Mouse (Mus musculus) midbrain, embryonic 15.5 days (tissue): ENCODE results near the gene Wipf1. TPM values are rescaled to one million over a fixed set of nuclear protein-coding genes. Genes with fewer than 3 reads are reported as not detected.

Experiments used
- ATAC-seq: fragments of 200-750 bp; cut with Nextera tagmentation; replicated peaks from 2 replicates; pipeline ENCODE4 v1.8.0; 2017; ENCODE audit warnings: moderate TSS enrichment
- H3K27ac ChIP-seq: fragments of 300-500 bp; sonication (generic); 2 replicates; pipeline ENCODE4 v1.5.1; 2015; ENCODE audit warnings: mild to moderate bottlenecking, inconsistent platforms
- H3K27me3 ChIP-seq: fragments of 300-500 bp; sonication (generic); replicated peaks from 2 replicates; pipeline ENCODE4 v1.6.1; 2015; ENCODE audit warnings: inconsistent platforms
- H3K36me3 ChIP-seq: fragments of 300-500 bp; sonication (generic); replicated peaks from 2 replicates; pipeline ENCODE4 v1.6.1; 2015; ENCODE audit warnings: inconsistent platforms
- H3K4me1 ChIP-seq: fragments of 300-500 bp; sonication (generic); 2 replicates; pipeline ENCODE4 v1.6.1; 2015; ENCODE audit warnings: inconsistent platforms
- H3K4me2 ChIP-seq: fragments of 300-500 bp; sonication (generic); 2 replicates; pipeline ENCODE4 v1.6.1; 2015; ENCODE audit warnings: inconsistent platforms, mild to moderate bottlenecking, moderate library complexity
- H3K4me3 ChIP-seq: fragments of 300-500 bp; sonication (generic); 2 replicates; pipeline ENCODE4 v1.5.1; 2015; ENCODE audit warnings: mild to moderate bottlenecking, inconsistent platforms
- H3K9ac ChIP-seq: fragments of 300-500 bp; sonication (generic); 2 replicates; pipeline ENCODE4 v1.6.1; 2015; ENCODE audit warnings: mild to moderate bottlenecking, inconsistent platforms
- H3K9me3 ChIP-seq: fragments of 300-500 bp; sonication (generic); 2 replicates; pipeline ENCODE4 v1.6.1; 2016; ENCODE audit warnings: inconsistent platforms
- WGBS: fragments of 180-500 bp; shearing (Covaris S2); methylation state at CpG from one replicate; pipeline ENCODE4 v1.1.7; 2015; ENCODE audit warnings: mixed read lengths; 5-methylcytosine and 5-hydroxymethylcytosine counted together
- polyA plus RNA-seq: library from polyadenylated mRNA; unstranded; fragments of >200 nt; fragmentation: Nextera tagmentation; extraction: Ambion mirVana; gene quantifications from 2 replicates; pipeline ENCODE4 v1.2.1, GENCODE M21; 2015

The Wipf1 gene
- polyA plus RNA-seq, 1 experiment from 2014 or later: 2.7 TPM

DNA sequence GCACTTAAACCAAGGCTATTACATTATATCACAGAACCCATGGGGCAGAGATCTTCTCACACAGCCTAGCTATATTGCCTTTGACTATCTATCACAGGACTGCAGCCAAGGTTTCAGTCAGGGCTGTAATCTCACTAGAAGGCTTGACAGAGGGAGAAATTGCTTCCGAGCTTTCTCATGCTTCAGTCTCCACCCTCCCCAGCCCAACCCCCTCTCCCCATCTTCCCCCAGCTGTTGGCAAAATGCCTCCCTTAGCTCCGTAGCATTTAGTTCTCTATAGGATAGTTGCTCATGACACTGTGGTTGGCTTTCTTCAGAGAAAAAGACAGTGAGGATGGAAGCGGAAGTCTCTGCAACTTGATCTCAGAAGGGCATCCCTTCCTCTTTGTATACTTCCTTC lies 54.0 kb downstream of the Wipf1 start:
- WGBS: 55% methylated on average over 3 of the region's 3 CpGs
- no peaks in the 10 kb centered on the region for H3K9me3 ChIP-seq
- no peak for ATAC-seq

DNA sequence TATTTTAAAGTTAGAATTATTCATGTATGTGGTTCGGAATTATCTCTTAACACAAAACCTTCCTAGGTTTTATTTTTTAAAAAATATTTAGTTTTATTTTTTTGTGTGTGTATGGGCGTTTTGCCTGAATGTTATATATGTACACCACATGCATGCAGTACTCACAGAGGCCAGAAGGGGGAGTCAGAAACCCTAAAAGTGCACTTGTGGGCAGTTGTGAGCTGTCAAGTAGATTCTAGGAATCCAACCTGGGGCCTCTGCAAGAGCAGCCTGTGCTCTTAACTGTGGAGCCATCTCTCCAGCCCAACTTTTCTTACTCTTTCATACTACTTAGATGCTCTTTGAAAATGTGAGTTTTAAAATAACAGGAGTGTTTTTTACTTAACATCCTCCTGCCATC lies 57.4 kb downstream of the Wipf1 start:
- Histone ChIP-seq H3K9ac (no peak overlapping the region), H3K4me3 (no peak overlapping the region), H3K9me3 (no peaks in the 10 kb centered on the region), H3K4me1 (no peaks in the 10 kb centered on the region), H3K27me3 (no peaks in the 10 kb centered on the region), H3K36me3 (no peaks in the 10 kb centered on the region), H3K27ac (no peak overlapping the region), H3K4me2 (no peak overlapping the region)
- ATAC-seq: no peak
- 94% methylated on average over 2 of the region's 2 CpGs for WGBS

More for the DNA sequence above, 54.0 kb downstream of the Wipf1 start:
- H3K4me2 ChIP-seq: no peak overlapping the region
- no peak overlapping the region for H3K9ac ChIP-seq
- H3K27me3 ChIP-seq: no peaks in the 10 kb centered on the region
- H3K36me3 ChIP-seq: no peaks in the 10 kb centered on the region
- H3K27ac ChIP-seq: no peak overlapping the region
- no peaks in the 10 kb centered on the region for H3K4me1 ChIP-seq
- no peak overlapping the region for H3K4me3 ChIP-seq

DNA sequence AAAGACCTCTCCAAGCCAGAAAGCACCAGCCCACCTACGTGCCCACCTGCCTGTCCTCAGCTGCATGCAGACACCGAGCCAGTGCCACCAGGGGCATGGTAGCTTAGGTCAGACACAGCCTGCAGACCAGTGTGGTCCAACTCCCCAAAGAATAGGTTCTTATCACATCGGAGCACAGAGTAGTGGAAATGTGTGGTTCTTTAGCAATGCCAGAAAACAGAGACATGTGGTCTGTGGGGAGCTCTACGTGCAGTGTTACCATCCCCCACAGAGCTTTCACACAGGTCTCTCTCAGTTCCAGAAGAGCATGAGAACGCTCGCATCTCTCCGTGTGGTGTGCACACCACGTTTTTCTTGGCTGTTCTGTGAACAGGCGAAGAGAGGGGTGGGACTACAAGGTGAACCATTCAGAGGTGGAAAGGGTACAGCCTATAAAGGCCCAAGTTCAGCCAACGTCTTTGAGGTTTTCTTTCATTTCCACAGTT lies 59.3 kb downstream of the Wipf1 start:
- Histone ChIP-seq H3K4me2 (no peak overlapping the region), H3K9me3 (no peaks in the 10 kb centered on the region), H3K27me3 (no peaks in the 10 kb centered on the region), H3K4me1 (no peaks in the 10 kb centered on the region), H3K4me3 (no peak overlapping the region), H3K27ac (no peak overlapping the region), H3K36me3 (no peaks in the 10 kb centered on the region), H3K9ac (no peak overlapping the region)
- ATAC-seq: no peak
- WGBS: 84% methylated on average over 10 of the region's 10 CpGs

DNA sequence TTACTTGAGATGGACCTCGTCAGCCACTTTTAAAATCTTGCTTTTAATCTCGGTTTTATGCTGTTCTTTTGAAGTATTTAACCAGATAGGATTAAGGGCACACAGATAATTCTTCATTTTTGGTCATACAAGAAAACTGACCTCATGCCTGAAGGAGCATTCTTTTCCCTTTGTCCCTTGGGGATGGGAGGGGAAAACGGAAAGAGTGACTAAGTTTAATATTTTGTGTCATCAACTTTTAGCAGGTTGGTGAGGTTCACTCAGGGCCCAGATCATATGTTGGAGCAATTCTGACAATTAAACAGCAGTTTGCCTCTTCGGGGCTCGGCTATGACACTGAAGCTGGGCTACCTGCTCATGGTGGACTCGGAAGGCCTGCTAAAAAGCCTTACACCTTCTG lies 60.0 kb downstream of the Wipf1 start:
- ATAC-seq: no peak

DNA sequence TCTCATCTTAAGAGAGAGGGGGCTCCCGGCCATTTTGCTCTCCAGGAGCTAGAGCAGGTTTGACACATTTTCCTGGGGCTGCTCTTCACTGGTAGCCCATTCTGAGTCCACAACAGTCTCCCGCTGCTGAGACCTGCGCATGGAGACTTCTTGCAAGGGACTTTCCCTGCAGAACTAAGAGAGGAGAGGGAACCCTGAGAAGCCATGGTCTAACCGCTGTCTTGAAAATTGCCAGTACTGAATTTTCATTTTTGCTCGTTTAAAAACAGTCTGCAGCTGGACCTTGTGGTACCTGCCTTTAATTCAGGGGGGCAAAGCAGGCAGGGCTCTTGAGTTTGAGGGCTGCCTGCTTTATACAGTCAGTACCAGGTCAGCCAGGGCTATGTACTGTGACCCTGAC lies 60.5 kb downstream of the Wipf1 start:
- no peak overlapping the region for H3K27ac ChIP-seq
- H3K4me2 ChIP-seq: no peak overlapping the region
- H3K27me3 ChIP-seq: no peaks in the 10 kb centered on the region
- 94% methylated on average over 5 of the region's 5 CpGs for WGBS
- no peak overlapping the region for H3K4me3 ChIP-seq
- H3K9me3 ChIP-seq: no peaks in the 10 kb centered on the region
- no peak for ATAC-seq
- no peaks in the 10 kb centered on the region for H3K4me1 ChIP-seq
- no peaks in the 10 kb centered on the region for H3K36me3 ChIP-seq
- no peak overlapping the region for H3K9ac ChIP-seq

More for the DNA sequence above, 60.0 kb downstream of the Wipf1 start:
- Histone ChIP-seq H3K27ac (no peak overlapping the region), H3K9ac (no peak overlapping the region), H3K36me3 (no peaks in the 10 kb centered on the region), H3K27me3 (no peaks in the 10 kb centered on the region), H3K4me2 (no peak overlapping the region), H3K4me1 (no peaks in the 10 kb centered on the region), H3K9me3 (no peaks in the 10 kb centered on the region), H3K4me3 (no peak overlapping the region)
- WGBS: 91% methylated on average over 6 of the region's 6 CpGs

DNA sequence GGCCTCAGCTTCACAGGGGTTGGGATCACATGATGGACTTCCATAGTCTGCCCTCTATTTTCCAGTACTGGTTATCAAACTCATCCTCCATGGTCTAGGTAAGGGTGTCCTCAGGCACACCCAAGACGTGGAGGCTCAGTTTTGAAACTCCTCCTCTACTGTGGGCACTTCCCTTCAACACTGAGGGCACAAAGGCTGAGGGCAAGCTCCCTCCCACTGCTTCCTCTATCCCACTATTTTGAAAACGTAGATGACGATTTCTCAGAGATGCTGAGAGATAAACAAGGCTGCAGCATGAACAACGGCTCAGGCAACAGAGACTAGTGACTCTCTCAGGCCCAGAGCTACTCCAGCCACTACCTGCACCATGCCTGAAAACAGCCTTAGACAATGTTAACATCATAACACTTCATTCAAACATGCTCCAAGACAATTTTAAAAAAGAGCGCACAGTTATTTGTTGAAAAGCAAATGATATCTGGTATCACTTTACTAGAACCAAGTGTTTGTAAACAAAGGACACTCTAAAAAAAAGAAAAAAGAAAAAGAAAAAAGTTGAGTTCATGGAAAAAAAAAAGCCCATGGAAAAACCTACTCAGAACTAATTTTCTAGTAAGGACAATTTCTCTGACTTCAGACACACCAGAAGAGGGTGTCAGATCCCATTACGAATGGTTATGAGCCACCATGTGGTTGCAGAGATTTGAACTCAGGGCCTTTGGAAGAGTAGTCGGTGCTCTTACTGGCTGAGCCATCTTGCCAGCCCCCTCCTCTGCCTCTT lies 62.3 kb downstream of the Wipf1 start:
- no peak overlapping the region for H3K4me3 ChIP-seq
- ATAC-seq: no peak
- no peaks in the 10 kb centered on the region for H3K9me3 ChIP-seq
- no peak overlapping the region for H3K4me2 ChIP-seq
- H3K27me3 ChIP-seq: no peaks in the 10 kb centered on the region
- 86% methylated on average over 7 of the region's 7 CpGs for WGBS
- H3K36me3 ChIP-seq: no peaks in the 10 kb centered on the region
- H3K4me1 ChIP-seq: no peaks in the 10 kb centered on the region
- H3K9ac ChIP-seq: no peak overlapping the region
- no peak overlapping the region for H3K27ac ChIP-seq

DNA sequence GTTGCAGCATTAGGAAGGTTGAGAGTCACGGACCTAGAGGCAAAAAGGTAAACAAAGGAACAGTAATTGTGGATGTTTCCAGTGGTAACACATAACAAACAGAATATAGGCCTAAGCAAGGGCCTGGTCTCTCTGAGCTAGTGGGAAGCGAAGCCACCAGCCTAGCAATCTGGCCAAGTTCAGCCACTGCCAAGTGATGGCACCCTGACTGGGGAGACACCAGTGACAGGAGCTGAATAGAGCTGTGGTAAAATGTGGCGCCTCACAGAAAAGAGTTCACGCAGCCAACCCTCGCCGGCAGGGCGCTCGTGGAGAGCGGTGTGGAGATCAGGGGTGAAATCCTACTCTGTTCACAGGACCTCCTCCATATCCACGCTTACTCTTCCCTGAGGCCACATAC lies 63.1 kb downstream of the Wipf1 start:
- no peak overlapping the region for H3K4me3 ChIP-seq
- no peak for ATAC-seq
- WGBS: 93% methylated on average over 10 of the region's 10 CpGs
- H3K27ac ChIP-seq: no peak overlapping the region
- H3K9me3 ChIP-seq: no peaks in the 10 kb centered on the region
- no peak overlapping the region for H3K9ac ChIP-seq
- no peaks in the 10 kb centered on the region for H3K36me3 ChIP-seq
- no peaks in the 10 kb centered on the region for H3K27me3 ChIP-seq
- H3K4me2 ChIP-seq: no peak overlapping the region
- no peaks in the 10 kb centered on the region for H3K4me1 ChIP-seq

DNA sequence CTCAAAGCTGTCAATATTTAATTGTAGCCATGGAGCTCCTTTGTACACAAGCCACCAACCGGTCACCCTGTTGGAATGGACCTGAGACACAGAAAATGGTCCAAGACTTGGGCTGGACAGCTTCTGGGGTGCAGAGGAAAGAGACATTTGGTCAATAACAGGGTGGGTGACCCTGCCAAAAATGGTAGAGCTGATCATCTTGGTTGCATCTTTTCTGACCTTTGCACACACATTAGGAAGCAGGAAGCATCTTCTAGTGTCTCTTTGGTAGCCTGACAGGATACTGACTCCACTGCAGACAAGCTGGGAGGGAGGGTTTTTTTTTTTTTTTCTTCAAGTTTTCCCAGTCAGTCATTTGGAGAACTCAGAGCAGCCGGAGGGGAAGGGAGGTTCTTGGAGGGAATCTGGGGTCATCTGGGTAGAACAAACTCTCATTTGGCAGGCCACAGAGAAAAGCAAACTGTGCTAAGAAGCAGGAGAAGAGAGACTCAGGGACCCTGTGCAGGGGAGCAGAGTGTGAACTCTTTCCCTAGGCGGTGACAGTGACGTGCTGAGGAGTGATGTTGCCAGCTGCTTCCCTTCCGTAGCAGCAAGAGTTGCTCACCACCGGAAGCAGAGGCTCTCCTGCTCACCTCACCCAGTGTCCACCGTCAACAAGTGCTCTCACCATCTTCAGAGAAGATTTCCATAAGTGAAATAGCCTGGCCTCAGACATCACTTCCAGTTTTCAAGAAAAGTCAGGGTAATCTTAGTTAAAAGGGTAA lies 65.9 kb downstream of the Wipf1 start:
- Histone ChIP-seq H3K9ac (no peak overlapping the region), H3K4me1 (no peaks in the 10 kb centered on the region), H3K27ac (no peak overlapping the region), H3K4me2 (no peak overlapping the region), H3K27me3 (no peaks in the 10 kb centered on the region), H3K9me3 (no peaks in the 10 kb centered on the region), H3K4me3 (no peak overlapping the region), H3K36me3 (no peaks in the 10 kb centered on the region)
- WGBS: 73% methylated on average over 7 of the region's 7 CpGs
- no peak for ATAC-seq

DNA sequence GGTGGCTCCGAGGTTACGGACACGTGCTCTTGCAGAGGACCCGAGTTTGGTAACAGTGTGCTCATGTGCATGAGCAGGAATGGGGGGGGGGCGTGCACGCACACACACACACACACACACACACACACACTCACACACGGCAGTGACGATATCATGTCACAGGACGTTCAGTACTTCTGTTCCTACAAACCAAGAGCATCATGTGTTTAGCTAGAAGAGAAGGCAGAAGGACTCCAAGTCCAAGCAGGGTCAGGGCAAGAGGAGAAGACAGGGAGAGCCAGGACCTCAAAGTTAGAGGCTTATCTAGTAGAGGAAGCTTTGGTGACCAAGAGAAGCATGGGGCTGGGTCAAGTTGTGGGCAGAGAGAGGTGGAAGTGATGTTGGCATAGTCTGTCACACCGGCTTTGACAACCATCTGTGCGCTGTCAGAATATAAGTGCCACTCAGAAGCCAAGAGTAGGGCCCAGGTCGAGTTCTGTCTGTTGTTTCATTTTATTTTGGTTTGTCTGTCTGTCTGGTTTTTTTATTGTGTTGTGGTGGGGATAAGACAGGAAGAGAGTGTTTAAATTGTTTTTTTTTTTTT lies 66.7 kb downstream of the Wipf1 start:
- no peaks in the 10 kb centered on the region for H3K9me3 ChIP-seq
- no peak overlapping the region for H3K4me2 ChIP-seq
- WGBS: 96% methylated on average over 12 of the region's 12 CpGs
- ATAC-seq: no peak
- no peak overlapping the region for H3K4me3 ChIP-seq
- H3K36me3 ChIP-seq: no peaks in the 10 kb centered on the region
- H3K27me3 ChIP-seq: no peaks in the 10 kb centered on the region
- H3K9ac ChIP-seq: no peak overlapping the region
- H3K27ac ChIP-seq: no peak overlapping the region
- no peaks in the 10 kb centered on the region for H3K4me1 ChIP-seq

DNA sequence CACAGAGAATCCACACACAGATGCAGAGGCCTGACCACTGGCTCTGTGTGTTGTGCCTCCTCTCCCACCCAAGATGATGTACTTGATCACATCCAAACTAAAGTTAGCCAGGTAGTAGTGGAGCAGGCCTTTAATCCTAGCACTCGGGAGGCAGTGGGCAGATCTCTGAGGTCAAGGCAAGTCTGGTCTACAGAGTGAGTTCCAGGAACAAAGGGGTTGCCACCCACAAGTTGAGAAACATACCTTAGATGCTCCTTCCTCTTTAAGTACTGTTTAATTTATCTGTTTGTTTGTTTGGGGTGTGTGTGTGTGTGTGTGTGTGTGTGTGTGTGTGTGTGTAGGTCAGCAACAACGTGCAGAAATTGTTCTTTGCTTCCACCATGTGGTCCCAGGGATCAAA lies 67.3 kb downstream of the Wipf1 start:
- H3K9ac ChIP-seq: no peak overlapping the region
- no peaks in the 10 kb centered on the region for H3K4me1 ChIP-seq
- no peak for ATAC-seq
- no peak overlapping the region for H3K27ac ChIP-seq
- no peaks in the 10 kb centered on the region for H3K9me3 ChIP-seq
- WGBS: 89% methylated on average over 2 of the region's 2 CpGs
- H3K4me3 ChIP-seq: no peak overlapping the region
- no peaks in the 10 kb centered on the region for H3K36me3 ChIP-seq
- no peak overlapping the region for H3K4me2 ChIP-seq
- no peaks in the 10 kb centered on the region for H3K27me3 ChIP-seq

DNA sequence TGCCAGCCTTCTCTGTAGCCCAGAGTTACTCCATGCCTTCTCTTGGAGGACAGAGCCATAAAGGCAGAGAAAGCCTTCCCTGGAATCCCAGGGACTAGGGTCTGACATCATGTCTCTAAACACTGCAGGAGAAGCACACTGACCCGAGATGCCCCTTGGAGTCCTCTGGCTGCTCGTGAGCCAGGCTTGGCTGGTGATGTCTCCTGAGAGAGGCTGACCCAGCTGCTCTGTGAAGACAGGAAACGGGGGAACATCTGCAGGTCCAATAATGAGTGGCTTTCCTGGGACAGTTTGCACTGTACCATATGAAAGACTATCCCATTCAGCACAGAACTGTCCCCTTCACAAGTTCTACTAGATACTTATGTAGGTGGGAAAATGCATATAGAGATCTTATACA lies 69.4 kb downstream of the Wipf1 start:
- Histone ChIP-seq H3K36me3 (no peaks in the 10 kb centered on the region), H3K4me3 (no peak overlapping the region), H3K4me1 (no peaks in the 10 kb centered on the region), H3K27ac (no peak overlapping the region), H3K9ac (no peak overlapping the region), H3K4me2 (no peak overlapping the region), H3K27me3 (no peaks in the 10 kb centered on the region), H3K9me3 (no peaks in the 10 kb centered on the region)
- WGBS: 66% methylated on average over 3 of the region's 3 CpGs
- ATAC-seq: no peak

DNA sequence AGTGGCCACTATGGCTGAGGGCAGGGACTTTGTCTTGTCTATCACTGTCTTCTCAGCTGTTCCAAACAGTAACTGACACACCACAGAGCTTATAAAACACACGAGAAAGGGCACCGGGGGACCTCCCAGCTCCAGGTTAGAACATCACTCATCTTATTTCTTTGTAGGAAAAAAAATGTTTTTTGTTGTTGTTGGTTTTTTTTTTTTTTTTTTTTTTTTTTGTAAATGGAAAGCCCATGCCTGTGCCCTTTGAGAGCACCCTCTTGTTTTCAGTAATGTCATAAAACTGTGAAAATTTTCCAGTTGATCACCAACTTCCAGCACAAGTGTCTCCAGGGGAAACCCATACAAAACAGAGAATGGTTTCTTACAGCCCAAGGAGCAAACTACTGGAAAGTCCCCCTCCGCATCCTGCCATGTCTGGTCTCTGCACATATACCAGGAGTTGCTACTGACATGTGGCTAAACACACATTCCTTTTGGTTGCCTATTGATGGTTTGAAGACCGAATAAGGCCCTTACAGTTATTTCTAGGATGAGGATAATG lies 69.9 kb downstream of the Wipf1 start:
- H3K9me3 ChIP-seq: no peaks in the 10 kb centered on the region
- no peaks in the 10 kb centered on the region for H3K27me3 ChIP-seq
- H3K9ac ChIP-seq: no peak overlapping the region
- H3K36me3 ChIP-seq: no peaks in the 10 kb centered on the region
- 86% methylated on average over 4 of the region's 4 CpGs for WGBS
- H3K4me2 ChIP-seq: no peak overlapping the region
- H3K27ac ChIP-seq: no peak overlapping the region
- H3K4me3 ChIP-seq: no peak overlapping the region
- no peaks in the 10 kb centered on the region for H3K4me1 ChIP-seq
- no peak for ATAC-seq
